Mouse (Mus musculus) thymus, postnatal 25 days (tissue): ENCODE measurements at regions not wholly inside any gene's neighbourhood (a gene's known extent, or its start where the extent isn't known, plus 50 kb on each side); places are given as distances from the start of the nearest gene placed in this dataset.

Experiments
- DNase-seq: peaks from one replicate; pipeline ENCODE4 v3.0.0; 2022

DNA sequence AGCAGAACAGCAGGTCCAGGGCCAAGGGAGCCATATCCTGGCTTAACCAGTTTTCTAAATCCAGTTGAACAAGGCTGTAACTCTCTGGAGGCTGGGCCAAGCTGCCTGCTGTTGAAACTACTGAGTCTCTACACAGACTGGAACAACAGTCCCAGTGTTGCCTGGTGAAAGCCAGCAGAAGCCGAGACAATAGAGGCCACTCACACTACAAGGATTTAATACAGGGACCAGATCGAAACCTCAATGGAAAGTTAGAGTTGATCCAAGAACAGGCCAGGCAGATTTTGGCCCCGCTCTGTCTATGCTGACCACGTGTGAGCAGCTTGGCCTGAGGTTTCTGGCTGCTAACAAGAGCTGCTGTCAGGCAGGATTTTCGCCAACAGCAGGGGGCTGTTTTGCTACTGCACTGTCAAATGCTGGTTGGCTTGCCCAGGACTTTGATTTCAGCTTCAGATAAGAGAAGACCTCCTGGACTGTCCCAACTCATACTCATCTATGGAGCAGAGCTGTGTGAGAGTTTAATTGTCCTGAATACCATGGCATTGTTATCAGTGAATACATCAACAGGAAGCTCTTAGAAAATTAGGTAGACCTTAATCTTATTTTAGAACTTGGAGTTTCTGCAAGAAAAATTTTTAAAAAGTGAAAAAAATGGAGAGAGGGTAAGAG, 95.7 kb upstream of the Pdzrn3 start:
- no peak for DNase-seq

- DNase-seq = no peak
These were observed 87.2 kb upstream of the Pdzrn3 start for GRCm38 (mm10) chr6:101464910-101465309.

DNA sequence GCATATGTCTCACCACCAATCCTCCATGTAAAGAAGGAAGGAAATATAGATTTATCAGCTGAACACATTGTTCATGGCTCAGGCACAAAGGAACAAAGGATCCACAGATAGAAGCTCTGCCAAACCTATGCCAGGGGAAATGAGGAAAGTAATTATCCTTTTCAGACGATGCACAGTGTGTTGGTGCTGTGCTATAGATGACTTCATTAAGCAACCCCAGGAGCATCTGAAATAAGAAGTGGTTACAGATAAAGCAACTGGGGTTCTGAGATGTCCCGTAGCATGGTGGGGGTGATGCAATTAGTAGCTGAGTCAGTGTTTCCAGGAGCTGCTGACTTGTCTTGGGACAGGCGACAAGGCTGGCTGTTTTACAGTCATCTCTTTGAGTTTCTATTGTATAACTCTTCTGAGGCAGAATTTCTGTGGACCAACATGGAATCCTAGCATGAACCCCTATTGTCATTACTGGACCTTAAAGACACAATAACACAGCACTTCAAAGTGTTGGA, 86.2 kb upstream of the Pdzrn3 start:
- no peak for DNase-seq

- DNase-seq = no peak
These were observed 69.0 kb upstream of the Pdzrn3 start for GRCm38 (mm10) chr6:101446720-101447119.

DNA sequence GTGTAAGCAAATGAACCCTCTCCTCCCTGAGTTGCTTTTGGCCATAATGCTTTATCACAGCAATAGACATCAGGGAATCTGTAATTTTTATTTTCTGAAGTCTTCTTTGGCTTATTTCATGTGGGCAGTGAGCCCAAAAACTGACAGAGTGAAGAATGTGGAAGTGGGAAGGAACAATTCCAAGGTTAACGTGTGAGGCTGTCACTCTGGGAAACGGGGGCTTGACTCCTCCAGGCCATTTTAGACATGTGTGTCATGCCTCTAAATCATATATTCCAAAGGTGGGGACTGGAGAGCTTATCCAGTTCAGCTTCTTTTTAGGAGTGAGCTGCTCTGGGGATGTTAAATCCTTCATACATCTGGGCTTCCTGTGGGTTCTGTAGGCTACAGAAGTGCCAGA, 68.6 kb upstream of the Pdzrn3 start:
- no peak for DNase-seq

DNA sequence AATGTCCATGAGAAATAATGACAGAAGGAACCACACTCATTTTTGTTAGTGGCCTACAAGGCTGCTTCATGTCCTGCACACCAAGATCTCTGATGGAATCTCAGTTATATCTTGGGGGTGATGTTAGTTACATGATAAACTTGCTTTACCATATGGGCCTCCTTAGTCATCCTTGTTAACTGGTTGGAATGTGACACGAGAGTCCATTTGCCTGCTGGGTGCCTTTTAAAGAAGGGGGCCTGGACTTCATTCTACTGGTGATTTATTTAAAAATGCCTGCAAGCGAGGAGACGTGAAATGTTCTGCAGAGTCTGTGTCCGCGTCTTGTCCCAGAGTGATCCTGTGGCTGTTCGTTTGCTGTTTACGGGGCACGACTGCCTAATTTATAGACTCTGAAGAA, 55.1 kb upstream of the Pdzrn3 start:
- DNase-seq = no peak

- no peak for DNase-seq
These were observed 51.9 kb upstream of the Pdzrn3 start for GRCm38 (mm10) chr6:101429634-101430033.
